Mouse (Mus musculus) left cerebral cortex, adult 8-10 months (tissue): ENCODE data around the gene Sdhb. TPM values are rescaled to one million over a fixed set of nuclear protein-coding genes. Genes with fewer than 3 reads are reported as not detected.

Source experiments
- DNase-seq, 2 experiments: peaks; one replicate each; pipeline ENCODE4 v3.0.0; 2022; ENCODE audit warnings: low spot score in 2 of 2
- total RNA-seq, 4 experiments: library from RNA; stranded (reverse); gene quantifications; 2 replicates each; pipeline ENCODE4 v1.2.4; 2022

Gene Sdhb
- total RNA-seq, 4 experiments from 2014 or later, result 186 to 203 (median 195) TPM

- no peak for DNase-seq
Observed at GRCm38 (mm10) chr4:140977886-140978692, 17.1 kb downstream of the Sdhb start.

GRCm38 (mm10) chr4:140981605-140982004, 20.6 kb downstream of the Sdhb start:
- no peak for DNase-seq

- no peak for DNase-seq
Observed at GRCm38 (mm10) chr4:140982808-140983207, 21.8 kb downstream of the Sdhb start.

GRCm38 (mm10) chr4:140983442-140983841, 22.4 kb downstream of the Sdhb start:
- DNase-seq, result no peak

GRCm38 (mm10) chr4:140984544-140984943, 23.5 kb downstream of the Sdhb start:
- DNase-seq, result no peak

GRCm38 (mm10) chr4:140986024-140986710, 25.2 kb downstream of the Sdhb start:
- no peak for DNase-seq

- peak; percentile 85 to 93 for DNase-seq
Observed at GRCm38 (mm10) chr4:140986711-140987395, 25.9 kb downstream of the Sdhb start, which contains the start of gene Atp13a2. Gene Atp13a2, plus strand, starts transcription at chr4:140986873.

- no peak for DNase-seq
Observed at GRCm38 (mm10) chr4:140987476-140987875, 26.5 kb downstream of the Sdhb start.

- DNase-seq, result no peak
Observed at GRCm38 (mm10) chr4:140988706-140989290, 27.8 kb downstream of the Sdhb start.

GRCm38 (mm10) chr4:140989447-140989846, 28.4 kb downstream of the Sdhb start:
- no peak for DNase-seq

- DNase-seq, result no peak
Observed at GRCm38 (mm10) chr4:140992215-140992614, 31.2 kb downstream of the Sdhb start.

GRCm38 (mm10) chr4:140993846-140994245, 32.8 kb downstream of the Sdhb start:
- DNase-seq, result no peak

GRCm38 (mm10) chr4:140995811-140996210, 34.8 kb downstream of the Sdhb start:
- no peak for DNase-seq

GRCm38 (mm10) chr4:140996812-140997211, 35.8 kb downstream of the Sdhb start:
- no peak for DNase-seq

GRCm38 (mm10) chr4:141005983-141006382, 45.0 kb downstream of the Sdhb start:
- DNase-seq, result no peak

GRCm38 (mm10) chr4:141008028-141008427, 47.0 kb downstream of the Sdhb start:
- no peak for DNase-seq

GRCm38 (mm10) chr4:141010118-141010517, 49.1 kb downstream of the Sdhb start, which contains the start of gene Mfap2:
Gene Mfap2, plus strand, starts transcription at chr4:141010418.
- no peak for DNase-seq

GRCm38 (mm10) chr4:141010526-141010925, 49.5 kb downstream of the Sdhb start:
- DNase-seq, result no peak

- no peak for DNase-seq
Observed at GRCm38 (mm10) chr4:141010941-141011429, 50.0 kb downstream of the Sdhb start.

- no peak for DNase-seq
Observed at GRCm38 (mm10) chr4:141011556-141012328, 50.7 kb downstream of the Sdhb start.

- DNase-seq, result no peak
Observed at GRCm38 (mm10) chr4:141012558-141012957, 51.6 kb downstream of the Sdhb start.
